10 mouse cellular contexts compared by ENCODE assay signal in the genomic region with DNA sequence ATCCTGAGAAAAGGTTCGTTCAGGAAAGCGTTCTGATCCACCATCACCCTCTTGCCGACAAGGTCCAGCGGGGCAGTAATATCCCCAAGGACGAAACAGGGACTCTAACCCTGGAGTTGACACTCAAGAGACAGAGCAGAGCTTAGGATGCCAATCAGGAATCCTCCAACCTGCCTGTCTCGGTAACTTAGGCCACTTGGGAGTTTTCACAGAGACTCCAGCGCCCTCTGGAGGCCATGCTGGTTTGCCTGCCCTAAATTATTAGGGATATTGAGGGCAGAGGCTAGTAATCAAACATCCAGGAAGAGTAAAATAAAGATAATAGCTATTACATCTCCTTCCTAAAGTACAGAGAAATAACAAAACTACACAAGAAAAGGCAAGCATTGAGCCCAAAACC. TPM values are rescaled to one million over a fixed set of nuclear protein-coding genes. Genes with fewer than 3 reads are reported as not detected.
DNase-seq lines count a peak whose midpoint lies in the region; ATAC-seq and TF ChIP-seq lines count a peak whose summit lies in the region.
"Had no signal": no experiment of that assay in that cellular context is flagged by ENCODE, and none has a peak within 500 bp of the region (broad histone marks: within the 10 kb centered on the region; RNA-seq: fewer than 3 reads in every experiment).

No protein-coding gene starts in this region.

- WGBS in intestine, postnatal 0 days, result 49% methylated on average over 7 of the region's 7 CpGs
- 47% methylated on average over 7 of the region's 7 CpGs for WGBS in intestine, embryonic 16.5 days
- WGBS in embryonic facial prominence, embryonic 13.5 days, result 37% methylated on average over 7 of the region's 7 CpGs
- whole genome bisulfite sequencing in large intestine, adult 2 months, result 44% methylated on average over 7 of the region's 7 CpGs

- H3K9ac ChIP-seq in intestine, postnatal 0 days (ENCODE audit: low read depth, low read length), result no peak overlapping the region
- no peak overlapping the region for H3K9ac ChIP-seq in intestine, embryonic 16.5 days (ENCODE audit: low read depth, low read length)
- no peak overlapping the region for H3K9ac ChIP-seq in ES-E14 (ENCODE audit: insufficient read depth, low read depth, low read length, poor library complexity, severe bottlenecking)
- H3K9ac ChIP-seq in embryonic facial prominence, embryonic 13.5 days, result no peak overlapping the region
- H3K9ac ChIP-seq: embryonic facial prominence, embryonic 12.5 days; limb, embryonic 13.5 days had no signal

- no peak overlapping the region for H3K4me3 ChIP-seq in intestine, postnatal 0 days (ENCODE audit: low read depth, low read length)
- H3K4me3 ChIP-seq in intestine, embryonic 16.5 days (ENCODE audit: low read length), result no peak overlapping the region
- H3K4me3 ChIP-seq in ES-E14 (ENCODE audit: insufficient read depth in 1 of 2, low read depth in 1 of 2, low read length in 2 of 2, poor library complexity in 1 of 2, severe bottlenecking in 1 of 2), result no peak overlapping the region
- no peak overlapping the region for H3K4me3 ChIP-seq in bone marrow macrophage, adult 2 months (ENCODE audit: insufficient read depth, low read length)
- no peak overlapping the region for H3K4me3 ChIP-seq in embryonic facial prominence, embryonic 13.5 days
- H3K4me3 ChIP-seq: embryonic facial prominence, embryonic 12.5 days; limb, embryonic 13.5 days had no signal

- in situ Hi-C loops in ES-E14 (cut with MboI; ENCODE audit: low sequenced_read_pairs in 2 of 2, unreplicated experiment in 2 of 2), result no loop called here

- no peaks in the 10 kb centered on the region for H3K27me3 ChIP-seq in intestine, postnatal 0 days (replicated peaks; ENCODE audit: control insufficient read depth, insufficient read depth, low read length)
- no peaks in the 10 kb centered on the region for H3K27me3 ChIP-seq in intestine, embryonic 16.5 days (replicated peaks; ENCODE audit: control insufficient read depth, insufficient read depth, low read length)
- H3K27me3 ChIP-seq in embryonic facial prominence, embryonic 13.5 days, result no peaks in the 10 kb centered on the region
- H3K27me3 ChIP-seq: embryonic facial prominence, embryonic 12.5 days; limb, embryonic 13.5 days had no signal

- H3K4me1 ChIP-seq in intestine, postnatal 0 days (replicated peaks; ENCODE audit: control insufficient read depth, insufficient read depth, low read length), result no peaks in the 10 kb centered on the region
- no peaks in the 10 kb centered on the region for H3K4me1 ChIP-seq in intestine, embryonic 16.5 days (ENCODE audit: control insufficient read depth, insufficient read depth, low read length)
- H3K4me1 ChIP-seq in ES-E14 (ENCODE audit: control insufficient read depth in 2 of 2, insufficient read depth in 2 of 2, low read length in 2 of 2, poor library complexity in 1 of 2), result no peaks in the 10 kb centered on the region
- H3K4me1 ChIP-seq in bone marrow macrophage, adult 2 months (ENCODE audit: control insufficient read depth, insufficient read depth, low read length), result no peaks in the 10 kb centered on the region
- H3K4me1 ChIP-seq in embryonic facial prominence, embryonic 13.5 days, result peaks cover 8% of the 10 kb centered on the region; the same call in 1 of the 2 replicates

- no peak for ATAC-seq in intestine, postnatal 0 days
- ATAC-seq in intestine, embryonic 16.5 days, result no peak
- no peak for ATAC-seq in embryonic facial prominence, embryonic 13.5 days (ENCODE audit: insufficient number of reproducible peaks, insufficient read depth, low FRiP score, low TSS enrichment, low read depth)
- ATAC-seq in megakaryocyte-erythroid progenitor cell, adult 5-6 weeks (replicated peaks; ENCODE audit: low FRiP score, low TSS enrichment, poor library complexity, severe bottlenecking), result peak; percentile 75

- H3K4me2 ChIP-seq in intestine, postnatal 0 days (replicated peaks; ENCODE audit: low read depth), result no peak overlapping the region
- no peak overlapping the region for H3K4me2 ChIP-seq in intestine, embryonic 16.5 days (ENCODE audit: low read depth, low read length)
- 0 out of 2 replicates have a peak overlapping the region, but pooled peaks have one; percentile 2 for H3K4me2 ChIP-seq in embryonic facial prominence, embryonic 13.5 days
- H3K4me2 ChIP-seq: embryonic facial prominence, embryonic 12.5 days; limb, embryonic 13.5 days had no signal

- TF ChIP-seq CTCF in intestine, postnatal 0 days (IDR thresholded peaks at IDR 0.05; ENCODE audit: low read depth), result peak; percentile 81
- peak; percentile 41; the same call in 1 of the 2 replicates for TF ChIP-seq CTCF in bone marrow macrophage, adult 2 months (IDR thresholded peaks at IDR 0.05; ENCODE audit: low read depth, low read length)

- no peaks in the 10 kb centered on the region for H3K9me3 ChIP-seq in intestine, postnatal 0 days (ENCODE audit: control insufficient read depth)
- H3K9me3 ChIP-seq in intestine, embryonic 16.5 days (ENCODE audit: control insufficient read depth, low read length), result no peaks in the 10 kb centered on the region
- H3K9me3 ChIP-seq in ES-E14 (ENCODE audit: control insufficient read depth, insufficient read depth, low read depth, low read length), result no peaks in the 10 kb centered on the region
- no peaks in the 10 kb centered on the region for H3K9me3 ChIP-seq in embryonic facial prominence, embryonic 13.5 days
- H3K9me3 ChIP-seq: embryonic facial prominence, embryonic 12.5 days; limb, embryonic 13.5 days had no signal

- DNase-seq in ES-E14 (ENCODE audit: low read depth, low spot score), result peak; percentile 43
- peak; percentile 18 for DNase-seq in large intestine, adult 2 months (ENCODE audit: low read depth, low spot score)
- DNase-seq in urinary bladder, postnatal 14 days (ENCODE audit: low spot score), result peak; percentile 72

- no peak overlapping the region for H3K27ac ChIP-seq in intestine, postnatal 0 days (ENCODE audit: low read depth, low read length)
- H3K27ac ChIP-seq in intestine, embryonic 16.5 days (ENCODE audit: low read length), result no peak overlapping the region
- no peak overlapping the region for H3K27ac ChIP-seq in ES-E14 (ENCODE audit: insufficient read depth, low read depth, low read length, poor library complexity, severe bottlenecking)
- H3K27ac ChIP-seq in bone marrow macrophage, adult 2 months (ENCODE audit: insufficient read depth, low read depth, low read length), result no peak overlapping the region
- no peak overlapping the region for H3K27ac ChIP-seq in embryonic facial prominence, embryonic 13.5 days
- H3K27ac ChIP-seq: embryonic facial prominence, embryonic 12.5 days; limb, embryonic 13.5 days had no signal

- no peaks in the 10 kb centered on the region for H3K36me3 ChIP-seq in intestine, postnatal 0 days (ENCODE audit: control insufficient read depth, insufficient read depth)
- no peaks in the 10 kb centered on the region for H3K36me3 ChIP-seq in intestine, embryonic 16.5 days (ENCODE audit: control insufficient read depth, insufficient read depth, low read length)
- no peaks in the 10 kb centered on the region for H3K36me3 ChIP-seq in ES-E14 (ENCODE audit: control insufficient read depth, insufficient read depth, low read length, poor library complexity, severe bottlenecking)
- H3K36me3 ChIP-seq in embryonic facial prominence, embryonic 13.5 days, result no peaks in the 10 kb centered on the region
- H3K36me3 ChIP-seq: embryonic facial prominence, embryonic 12.5 days; limb, embryonic 13.5 days had no signal

- no peak for TF ChIP-seq POLR2A in bone marrow macrophage, adult 2 months (IDR thresholded peaks at IDR 0.05; ENCODE audit: borderline replicate concordance, low read depth, low read length)

TF ChIP-seq in ES-E14, 5 proteins besides CTCF, POLR2A, EP300 and RAD21:
- TF ChIP-seq ZC3H11A (IDR thresholded peaks at IDR 0.05; ENCODE audit: borderline replicate concordance, low read depth, low read length) (0 out of 2 replicates have a peak, but pooled peaks have one; percentile 16), ZNF384 (IDR thresholded peaks at IDR 0.05; ENCODE audit: low read depth, low read length) (no peak), HCFC1 (IDR thresholded peaks at IDR 0.05; ENCODE audit: borderline replicate concordance, insufficient read depth, low read length) (no peak), MAFK (IDR thresholded peaks at IDR 0.05; ENCODE audit: insufficient read depth, low read depth, low read length) (no peak), CHD2 (IDR thresholded peaks at IDR 0.05; ENCODE audit: low read depth, low read length) (no peak)

RNA-seq across cellular contexts. Expression of a gene that starts 54.0 kb away (rescaled TPM):
- polyA plus RNA-seq in intestine, postnatal 0 days (2015; fragmentation: Nextera tagmentation; extraction: Ambion mirVana), result 0.08 and 0.09 TPM in 2 replicates
- 0.17 and 0.34 TPM in 2 replicates for polyA plus RNA-seq in intestine, embryonic 16.5 days (2015; fragmentation: Nextera tagmentation; extraction: Ambion mirVana)
- total RNA-seq in ES-E14 (2012; rRNA removed), result 19.7 and 30.5 TPM in 2 replicates
- polyA plus RNA-seq in bone marrow macrophage, adult 2 months (2012; ENCODE audit: insufficient read depth, insufficient read length, missing spikeins), result not detected in 2 replicates
- polyA plus RNA-seq in embryonic facial prominence, embryonic 13.5 days (2015; fragmentation: Nextera tagmentation; extraction: Ambion mirVana), result 1.9 and 2.9 TPM in 2 replicates
- 0.05 and 0.16 TPM in 2 replicates for polyA plus RNA-seq in large intestine, adult 2 months (2012; rRNA removed)
- not detected in 2 replicates for total RNA-seq in megakaryocyte-erythroid progenitor cell, adult 5-6 weeks (2014; fragmentation: Nextera tagmentation)
- 0.65 TPM in 1 of 2 replicates, not detected in the other for total RNA-seq in megakaryocyte-erythroid progenitor cell, adult 5-6 weeks (2017)

Comparison
In these comparisons a context has a peak if more than half of its experiments do, and no peak if none do; other contexts are left out.
1. DNase-seq: peak in every context shown above with its lines; median percentile 72 in urinary bladder, postnatal 14 days; 43 in ES-E14; 18 in large intestine, adult 2 months.